Mouse (Mus musculus) ES-E14 (cell line): ENCODE results near the gene Tspyl3. TPM values are rescaled to one million over a fixed set of nuclear protein-coding genes. Genes with fewer than 3 reads are reported as not detected.
"Not testable (repeated sequence)": the region's sequence is repeated elsewhere in the genome, so short reads cannot be mapped to it uniquely, and the experiment has no call there.

Experiments used
- DNase-seq: peaks from one replicate; pipeline ENCODE4 v3.0.0-alpha.2; 2013; ENCODE audit warnings: low read depth, low spot score
- H3K27ac ChIP-seq: 2 replicates; pipeline ENCODE4 v1.5.1; 2012; ENCODE audit warnings: low read depth, mild to moderate bottlenecking, low read length, moderate library complexity, mixed read lengths; ENCODE audit not compliant: poor library complexity, insufficient read depth, severe bottlenecking
- H3K36me3 ChIP-seq: 2 replicates; pipeline ENCODE4 v1.6.1; 2012; ENCODE audit warnings: mild to moderate bottlenecking, low read length, moderate library complexity, mixed read lengths; ENCODE audit not compliant: control insufficient read depth, poor library complexity, insufficient read depth, severe bottlenecking
- H3K4me1 ChIP-seq, 2 experiments: fragments of 150-350 bp in 1 of 2; sonication (generic) in 1 of 2; 2 replicates each; pipeline ENCODE4 v1.6.1; 2012; ENCODE audit warnings: low read length in 2 of 2, mild to moderate bottlenecking in 1 of 2, mixed read lengths in 1 of 2; ENCODE audit not compliant: control insufficient read depth in 2 of 2, insufficient read depth in 2 of 2, poor library complexity in 1 of 2
- H3K4me3 ChIP-seq, 2 experiments: fragments of 150-350 bp in 1 of 2; sonication (generic) in 1 of 2; 2 replicates each; pipeline ENCODE4 v1.5.1; 2012; ENCODE audit warnings: low read length in 2 of 2, low read depth in 1 of 2, mild to moderate bottlenecking in 1 of 2, mixed read lengths in 1 of 2; ENCODE audit not compliant: insufficient read depth in 1 of 2, poor library complexity in 1 of 2, severe bottlenecking in 1 of 2
- H3K9ac ChIP-seq: 2 replicates; pipeline ENCODE4 v1.6.1; 2012; ENCODE audit warnings: low read depth, mild to moderate bottlenecking, low read length, mixed read lengths; ENCODE audit not compliant: poor library complexity, insufficient read depth, severe bottlenecking
- H3K9me3 ChIP-seq: fragments of 150-350 bp; sonication (generic); 2 replicates; pipeline ENCODE4 v1.6.1; 2012; ENCODE audit warnings: low read depth, mild to moderate bottlenecking, low read length; ENCODE audit not compliant: control insufficient read depth, insufficient read depth
- CHD2 ChIP-seq: IDR thresholded peaks from 2 replicates; pipeline ENCODE4 v1.6.1; 2014; ENCODE audit warnings: mild to moderate bottlenecking, low read depth, low read length, inconsistent platforms
- HCFC1 ChIP-seq: IDR thresholded peaks from 2 replicates; pipeline ENCODE4 v1.6.1; 2012; ENCODE audit warnings: low read length, inconsistent platforms, borderline replicate concordance; ENCODE audit not compliant: insufficient read depth
- MAFK ChIP-seq: IDR thresholded peaks from 2 replicates; pipeline ENCODE4 v1.6.1; 2014; ENCODE audit warnings: mild to moderate bottlenecking, low read depth, low read length, inconsistent platforms; ENCODE audit not compliant: insufficient read depth
- ZC3H11A ChIP-seq: IDR thresholded peaks from 2 replicates; pipeline ENCODE4 v1.6.1; 2012; ENCODE audit warnings: low read depth, mild to moderate bottlenecking, inconsistent platforms, low read length, borderline replicate concordance
- ZNF384 ChIP-seq: IDR thresholded peaks from 2 replicates; pipeline ENCODE4 v1.6.1; 2012; ENCODE audit warnings: low read depth, low read length, inconsistent platforms
- in situ Hi-C, 2 experiments: fragments of 600-800 bp; cut with MboI; formaldehyde crosslinking; loops; one replicate each; pipeline ENCODE4 v1.15.1; 2025; ENCODE audit warnings: low sequenced_read_pairs in 2 of 2, inconsistent platforms in 1 of 2; ENCODE audit not compliant: unreplicated experiment in 2 of 2
- total RNA-seq: library from RNA; depleted of rRNA; stranded (reverse); fragments of 300-350 nt; gene quantifications from 2 replicates; pipeline ENCODE4 v1.2.3, GENCODE M21; 2012; rRNA removed

Tspyl3 gene
- total RNA-seq, result 1.7 and 2.1 TPM in 2 replicates

GRCm38 (mm10) chr2:153224946-153225594, at the start of gene Tspyl3:
TSS of gene Tspyl3 (minus strand) at chr2:153225441.
- Histone ChIP-seq H3K9ac (peak within 1 kb of the TSS; percentile 82), H3K36me3 (peaks cover 6% of the 10 kb centered on the region; the same call in 1 of the 2 replicates), H3K27ac (no peak within 1 kb of the TSS), H3K4me3 (peak within 1 kb of the TSS; percentile 79 to 84), H3K4me1 (no peaks in the 10 kb centered on the region; a peak in 1 of 4 replicates), H3K9me3 (no peaks in the 10 kb centered on the region)
- in situ Hi-C loops, result no loop called here
- DNase-seq, result peak; percentile 35
- TF ChIP-seq HCFC1 (no peak), ZNF384 (no peak), MAFK (no peak), ZC3H11A (no peak), CHD2 (no peak)

- Histone ChIP-seq H3K9me3 (no peaks in the 10 kb centered on the region), H3K4me3 (no peak overlapping the region), H3K4me1 (peaks cover 0 to 7% of the 10 kb centered on the region in 2 experiments; a peak in 1 of 4 replicates), H3K36me3 (no peaks in the 10 kb centered on the region), H3K27ac (no peak overlapping the region), H3K9ac (no peak overlapping the region)
- no peak for DNase-seq
- no peak for TF ChIP-seq MAFK
- TF ChIP-seq ZC3H11A, result no peak
- TF ChIP-seq ZNF384, result no peak
- no peak for TF ChIP-seq CHD2
- TF ChIP-seq HCFC1, result no peak
- in situ Hi-C loops, result no loop called here
These were observed 49.6 kb upstream of the Tspyl3 start for GRCm38 (mm10) chr2:153274919-153275247.

GRCm38 (mm10) chr2:153274200-153274918, 49.1 kb upstream of the Tspyl3 start:
- H3K9me3 ChIP-seq, H3K9ac ChIP-seq, H3K27ac ChIP-seq, in situ Hi-C loops, DNase-seq, H3K4me3 ChIP-seq, H3K36me3 ChIP-seq, H3K4me1 ChIP-seq: not testable (repeated sequence)

GRCm38 (mm10) chr2:153270231-153270915, 45.1 kb upstream of the Tspyl3 start:
- H3K9ac ChIP-seq, H3K4me3 ChIP-seq, DNase-seq, H3K4me1 ChIP-seq, H3K27ac ChIP-seq, H3K9me3 ChIP-seq, in situ Hi-C loops, H3K36me3 ChIP-seq: not testable (repeated sequence)
